Mouse (Mus musculus): ENCODE measurements around the gene Itgb6.

Itgb6 gene

GRCm38 (mm10) chr2:60722514-60722913, at the start of gene Itgb6:
Gene Itgb6 (minus strand): TSS chr2:60722643.
- DNase-seq (ENCODE audit: low spot score) = no peak

GRCm38 (mm10) chr2:60766420-60766819, 44.0 kb upstream of the Itgb6 start:
- no peak for DNase-seq (ENCODE audit: low spot score)

- no peak for DNase-seq (ENCODE audit: low spot score)
Measured at GRCm38 (mm10) chr2:60756218-60756617, 33.8 kb upstream of the Itgb6 start.

- DNase-seq (ENCODE audit: low spot score) = no peak
Measured at GRCm38 (mm10) chr2:60755101-60755500, 32.7 kb upstream of the Itgb6 start.

GRCm38 (mm10) chr2:60751274-60751673, 28.8 kb upstream of the Itgb6 start:
- DNase-seq (ENCODE audit: low spot score) = no peak

- no peak for DNase-seq (ENCODE audit: low spot score)
Measured at GRCm38 (mm10) chr2:60750591-60750990, 28.1 kb upstream of the Itgb6 start.

GRCm38 (mm10) chr2:60748585-60748984, 26.1 kb upstream of the Itgb6 start:
- DNase-seq (ENCODE audit: low spot score) = no peak

- no peak for DNase-seq (ENCODE audit: low spot score)
Measured at GRCm38 (mm10) chr2:60747590-60747989, 25.1 kb upstream of the Itgb6 start.

GRCm38 (mm10) chr2:60744674-60745073, 22.2 kb upstream of the Itgb6 start:
- no peak for DNase-seq (ENCODE audit: low spot score)

GRCm38 (mm10) chr2:60739389-60740137, 17.1 kb upstream of the Itgb6 start:
- DNase-seq (ENCODE audit: low spot score) = no peak

- DNase-seq (ENCODE audit: low spot score) = no peak
Measured at GRCm38 (mm10) chr2:60730929-60731328, 8.5 kb upstream of the Itgb6 start.

GRCm38 (mm10) chr2:60730024-60730423, 7.6 kb upstream of the Itgb6 start:
- no peak for DNase-seq (ENCODE audit: low spot score)

GRCm38 (mm10) chr2:60728902-60729585, 6.6 kb upstream of the Itgb6 start:
- DNase-seq (ENCODE audit: low spot score) = no peak

GRCm38 (mm10) chr2:60724660-60725059, 2.2 kb upstream of the Itgb6 start:
- DNase-seq (ENCODE audit: low spot score) = no peak

GRCm38 (mm10) chr2:60722967-60723366, 524 bp upstream of the Itgb6 start:
- DNase-seq (ENCODE audit: low spot score) = no peak

GRCm38 (mm10) chr2:60720906-60721305, 1.5 kb downstream of the Itgb6 start:
- DNase-seq (ENCODE audit: low spot score) = no peak

- no peak for DNase-seq (ENCODE audit: low spot score)
Measured at GRCm38 (mm10) chr2:60720205-60720604, 2.2 kb downstream of the Itgb6 start.

GRCm38 (mm10) chr2:60717348-60717747, 5.1 kb downstream of the Itgb6 start:
- DNase-seq (ENCODE audit: low spot score) = no peak

- DNase-seq (ENCODE audit: low spot score) = no peak
Measured at GRCm38 (mm10) chr2:60716549-60716948, 5.9 kb downstream of the Itgb6 start.

GRCm38 (mm10) chr2:60715771-60716170, 6.7 kb downstream of the Itgb6 start:
- DNase-seq (ENCODE audit: low spot score) = no peak

GRCm38 (mm10) chr2:60714971-60715502, 7.4 kb downstream of the Itgb6 start:
- DNase-seq (ENCODE audit: low spot score) = no peak

GRCm38 (mm10) chr2:60714475-60714874, 8.0 kb downstream of the Itgb6 start:
- no peak for DNase-seq (ENCODE audit: low spot score)

- DNase-seq (ENCODE audit: low spot score) = no peak
Measured at GRCm38 (mm10) chr2:60713857-60714256, 8.6 kb downstream of the Itgb6 start.

Measured in layer of hippocampus, adult 9-10 months (tissue).